Mouse (Mus musculus) heart, adult 2 months (tissue): ENCODE data around the gene Nabp1. TPM values are rescaled to one million over a fixed set of nuclear protein-coding genes. Genes with fewer than 3 reads are reported as not detected.

Source experiments
- DNase-seq, 2 experiments: peaks; one replicate each; pipeline ENCODE4 v3.0.0; 2021
- H3K27ac ChIP-seq: fragments of 200-600 bp; 2 replicates; pipeline ENCODE4 v1.8.1; 2022
- H3K27me3 ChIP-seq: fragments of 200-500 bp; 2 replicates; pipeline ENCODE4 v1.6.1; 2012; ENCODE audit warnings: mild to moderate bottlenecking, low read length, inconsistent platforms, mixed read lengths; ENCODE audit not compliant: control insufficient read depth, insufficient read depth
- H3K36me3 ChIP-seq: fragments of 200-500 bp; 2 replicates; pipeline ENCODE4 v1.6.1; 2012; ENCODE audit warnings: low read length, inconsistent platforms; ENCODE audit not compliant: control insufficient read depth, insufficient read depth
- H3K4me1 ChIP-seq: fragments of 200-500 bp; 2 replicates; pipeline ENCODE4 v1.6.1; 2011; ENCODE audit warnings: low read length; ENCODE audit not compliant: control insufficient read depth, insufficient read depth
- H3K4me3 ChIP-seq: fragments of 200-600 bp; 2 replicates; pipeline ENCODE4 v1.8.1; 2022
- H3K79me2 ChIP-seq: fragments of 200-500 bp; replicated peaks from 2 replicates; pipeline ENCODE4 v1.6.1; 2012; ENCODE audit warnings: mild to moderate bottlenecking, inconsistent platforms, low read length, moderate library complexity, mixed read lengths; ENCODE audit not compliant: control insufficient read depth, insufficient read depth
- H3K9ac ChIP-seq: fragments of 200-500 bp; 2 replicates; pipeline ENCODE4 v1.6.1; 2012; ENCODE audit warnings: low read depth, mild to moderate bottlenecking, control low read depth, inconsistent platforms, low read length, mixed read lengths
- CTCF ChIP-seq: fragments of 200-600 bp; IDR thresholded peaks from 2 replicates; pipeline ENCODE4 v1.8.1; 2022; ENCODE audit warnings: antibody characterized with exemption, mild to moderate bottlenecking, moderate library complexity
- EP300 ChIP-seq: fragments of 200-500 bp; IDR thresholded peaks from 2 replicates; pipeline ENCODE4 v1.6.1; 2011; ENCODE audit warnings: low read depth, low read length, control low read depth; ENCODE audit not compliant: insufficient read depth
- POLR2A ChIP-seq: fragments of 200-500 bp; IDR thresholded peaks from 2 replicates; pipeline ENCODE4 v1.6.1; 2011; ENCODE audit warnings: mild to moderate bottlenecking, low read depth, low read length, control low read depth; ENCODE audit not compliant: insufficient read depth
- WGBS: fragments of 180-500 bp; shearing (Covaris S2); methylation state at CpG from one replicate; pipeline ENCODE4 v1.1.7; 2018; 5-methylcytosine and 5-hydroxymethylcytosine counted together
- intact Hi-C: fragments of 180-260 bp; cut with DNase I; formaldehyde crosslinking; loops from one replicate; pipeline ENCODE4 v1.15.1; 2025
- polyA plus RNA-seq: library from polyadenylated mRNA; depleted of rRNA; stranded (reverse); fragments of >200 nt; gene quantifications from 2 replicates; pipeline ENCODE4 v1.2.3, GENCODE M21; 2012
- total RNA-seq, 2 experiments: library from RNA; stranded (reverse); gene quantifications; 2 replicates each; pipeline ENCODE4 v1.2.3; 2021

The Nabp1 gene
- total and polyA plus RNA-seq, 3 experiments = 27.0 to 40.4 (median 31.0) TPM

DNA sequence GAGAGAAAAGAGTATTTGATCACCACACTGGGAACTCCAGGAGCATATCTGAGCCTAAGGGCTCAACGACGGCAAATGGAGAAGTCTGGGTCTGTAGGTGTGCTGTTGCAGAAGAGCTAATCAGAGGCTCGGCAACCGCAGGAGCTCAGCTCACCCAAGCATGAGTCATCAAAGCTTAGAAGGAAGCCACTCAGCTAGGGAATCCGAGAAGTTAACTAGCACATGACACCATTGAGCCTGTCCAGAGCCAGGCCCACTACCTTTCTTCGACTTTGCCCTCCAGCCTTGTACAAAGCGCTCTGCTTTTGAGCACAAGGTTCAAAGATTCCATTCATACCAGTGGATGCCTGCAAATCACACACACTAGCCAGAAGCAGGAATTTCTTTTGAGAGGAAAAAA lies 30.9 kb upstream of the Nabp1 start:
- 0 out of 2 replicates have a peak, but pooled peaks have one; percentile 33 for TF ChIP-seq POLR2A
- no peak for TF ChIP-seq CTCF
- TF ChIP-seq EP300 = no peak
- no peak overlapping the region for H3K4me3 ChIP-seq
- peaks cover 2% of the 10 kb centered on the region for H3K4me1 ChIP-seq
- intact Hi-C loops = no loop called here
- H3K79me2 ChIP-seq = no peaks in the 10 kb centered on the region
- no peaks in the 10 kb centered on the region for H3K27me3 ChIP-seq
- 18% methylated on average over 7 of the region's 7 CpGs for WGBS
- DNase-seq = no peak
- no peaks in the 10 kb centered on the region for H3K36me3 ChIP-seq
- no peak overlapping the region for H3K27ac ChIP-seq
- H3K9ac ChIP-seq = no peak overlapping the region

DNA sequence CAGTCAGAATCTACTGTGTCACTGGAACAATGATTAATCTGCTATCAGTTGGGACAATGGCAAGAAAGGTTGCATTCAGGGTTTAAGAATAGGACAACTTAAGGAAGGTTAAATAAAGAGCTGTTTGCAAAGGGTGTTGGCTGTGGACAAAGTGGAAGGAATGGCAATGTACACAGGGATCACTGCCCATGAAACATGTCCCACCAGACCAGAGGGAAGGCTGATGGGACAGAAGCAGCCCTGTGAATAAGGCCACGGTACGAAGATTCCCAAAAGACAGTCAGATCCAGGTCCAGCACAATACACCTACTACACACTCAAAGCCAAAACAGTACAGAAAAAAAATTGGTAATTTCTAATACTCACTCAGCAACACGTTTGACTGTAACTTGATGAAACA lies 30.3 kb upstream of the Nabp1 start:
- intact Hi-C loops = no loop called here
- no peak overlapping the region for H3K4me3 ChIP-seq
- H3K36me3 ChIP-seq = no peaks in the 10 kb centered on the region
- TF ChIP-seq CTCF (no peak), POLR2A (no peak), EP300 (no peak)
- DNase-seq = no peak
- H3K9ac ChIP-seq = no peak overlapping the region
- H3K27ac ChIP-seq = no peak overlapping the region
- WGBS = 71% methylated on average over 3 of the region's 3 CpGs
- H3K79me2 ChIP-seq = no peaks in the 10 kb centered on the region
- H3K4me1 ChIP-seq = peaks cover 2% of the 10 kb centered on the region
- no peaks in the 10 kb centered on the region for H3K27me3 ChIP-seq

DNA sequence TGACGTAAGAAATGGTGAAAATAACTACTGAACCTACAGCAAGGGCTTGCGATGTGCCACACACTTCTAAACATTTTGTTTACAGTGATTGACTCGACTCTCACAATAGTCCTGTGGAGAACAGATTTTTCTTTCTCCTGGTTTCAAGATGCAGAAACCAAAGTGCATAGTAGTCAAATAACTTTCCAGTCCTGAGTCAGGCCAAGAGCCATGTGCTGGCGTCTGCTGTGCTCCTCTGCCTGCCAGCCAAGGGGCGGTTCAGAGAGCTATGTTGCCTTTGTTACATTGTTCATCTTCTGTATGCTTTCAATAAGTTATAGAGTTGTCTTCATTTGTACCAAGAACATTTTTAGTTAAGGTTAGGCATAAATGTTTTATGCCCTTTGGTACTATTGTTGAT lies 29.2 kb upstream of the Nabp1 start:
- H3K27ac ChIP-seq = no peak overlapping the region
- H3K4me3 ChIP-seq = no peak overlapping the region
- DNase-seq = no peak
- no peaks in the 10 kb centered on the region for H3K27me3 ChIP-seq
- 71% methylated on average over 5 of the region's 5 CpGs for WGBS
- H3K79me2 ChIP-seq = no peaks in the 10 kb centered on the region
- intact Hi-C loops = no loop called here
- TF ChIP-seq POLR2A (no peak), CTCF (no peak), EP300 (no peak)
- no peak overlapping the region for H3K9ac ChIP-seq
- peaks cover 2% of the 10 kb centered on the region for H3K4me1 ChIP-seq
- no peaks in the 10 kb centered on the region for H3K36me3 ChIP-seq

DNA sequence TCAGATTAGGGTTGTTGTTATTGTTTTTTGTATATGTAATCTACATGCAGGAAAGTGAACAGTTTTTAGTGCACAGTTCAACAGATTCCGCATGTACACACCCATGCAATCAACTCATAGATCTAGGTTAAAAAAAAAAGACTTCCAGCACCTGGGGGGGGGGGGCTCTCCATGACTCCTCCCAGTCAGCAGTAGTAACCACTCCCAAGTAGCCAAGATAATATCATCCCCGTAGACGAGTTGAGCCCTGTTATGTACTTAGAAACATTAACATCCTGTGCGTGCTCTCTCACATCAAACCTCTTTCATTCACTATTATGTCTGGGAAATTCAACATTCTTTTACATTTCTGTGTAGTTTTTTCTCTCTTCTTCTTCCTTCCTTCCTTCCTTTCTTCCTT lies 28.0 kb upstream of the Nabp1 start:
- Histone ChIP-seq H3K4me3 (no peak overlapping the region), H3K9ac (no peak overlapping the region), H3K27ac (no peak overlapping the region), H3K4me1 (peaks cover 2% of the 10 kb centered on the region), H3K27me3 (no peaks in the 10 kb centered on the region), H3K36me3 (no peaks in the 10 kb centered on the region), H3K79me2 (no peaks in the 10 kb centered on the region)
- TF ChIP-seq CTCF = no peak
- no peak for TF ChIP-seq POLR2A
- no peak for TF ChIP-seq EP300
- WGBS = 74% methylated on average over 4 of the region's 4 CpGs
- no peak for DNase-seq
- intact Hi-C loops = no loop called here

DNA sequence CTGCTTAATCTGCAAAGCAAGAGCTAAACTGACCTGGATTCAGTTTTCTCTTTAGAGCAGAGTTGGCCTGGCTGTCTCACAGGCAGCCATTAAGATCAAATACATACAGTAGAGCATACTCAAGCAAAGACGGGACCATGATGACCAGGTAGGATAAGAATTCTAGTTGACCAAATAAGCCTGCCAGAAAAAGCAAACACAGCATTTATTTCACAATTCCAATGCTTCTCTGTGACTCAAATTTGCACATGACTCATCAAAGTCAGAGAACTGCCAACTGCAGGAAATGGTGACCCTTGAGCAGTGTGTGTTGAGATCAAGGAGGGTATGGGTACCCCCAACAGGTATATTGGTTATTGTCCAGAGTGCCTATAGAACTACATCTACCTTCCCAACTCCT lies 27.4 kb upstream of the Nabp1 start:
- Histone ChIP-seq H3K4me1 (peaks cover 2% of the 10 kb centered on the region), H3K9ac (no peak overlapping the region), H3K27me3 (no peaks in the 10 kb centered on the region), H3K36me3 (no peaks in the 10 kb centered on the region), H3K79me2 (no peaks in the 10 kb centered on the region), H3K27ac (no peak overlapping the region), H3K4me3 (no peak overlapping the region)
- WGBS = 69% methylated on average over 1 of the region's 1 CpGs
- no peak for DNase-seq
- intact Hi-C loops = no loop called here
- TF ChIP-seq CTCF (no peak), POLR2A (no peak), EP300 (no peak)

DNA sequence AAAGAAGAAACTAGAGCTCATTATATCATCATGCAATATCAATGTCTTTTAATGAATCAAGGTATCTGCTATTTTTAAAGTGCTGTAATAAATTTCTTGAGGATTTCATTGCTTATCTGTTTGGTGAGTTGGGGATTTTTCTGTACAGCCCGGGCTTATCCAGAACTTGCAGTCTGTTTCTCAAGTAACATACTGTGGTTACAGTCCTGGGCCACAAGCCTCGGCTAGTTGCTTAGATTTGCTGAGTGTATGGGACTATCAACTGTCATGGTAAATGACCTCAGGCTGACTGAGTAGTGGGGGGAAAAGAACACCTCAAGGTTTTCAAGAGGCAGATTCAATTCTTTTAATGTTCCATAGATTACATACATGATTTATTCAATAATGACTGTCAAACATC lies 24.8 kb upstream of the Nabp1 start:
- intact Hi-C loops = no loop called here
- H3K27me3 ChIP-seq = no peaks in the 10 kb centered on the region
- H3K9ac ChIP-seq = no peak overlapping the region
- no peaks in the 10 kb centered on the region for H3K4me1 ChIP-seq
- no peak overlapping the region for H3K27ac ChIP-seq
- H3K36me3 ChIP-seq = no peaks in the 10 kb centered on the region
- DNase-seq = no peak
- H3K79me2 ChIP-seq = no peaks in the 10 kb centered on the region
- no peak overlapping the region for H3K4me3 ChIP-seq
- 83% methylated on average over 2 of the region's 2 CpGs for WGBS
- no peak for TF ChIP-seq CTCF
- no peak for TF ChIP-seq EP300
- no peak for TF ChIP-seq POLR2A
